Mouse (Mus musculus) stomach, postnatal 0 days (tissue): Measurements from ENCODE around the gene Selenos. TPM values are rescaled to one million over a fixed set of nuclear protein-coding genes. Genes with fewer than 3 reads are reported as not detected.

ENCODE experiments used
- ATAC-seq: fragments of 200-750 bp; cut with Nextera tagmentation; 2 replicates; pipeline ENCODE4 v1.8.0; 2017; ENCODE audit not compliant: low FRiP score, low TSS enrichment
- DNase-seq: peaks from one replicate; pipeline ENCODE4 v3.0.0-alpha.2; 2016; ENCODE audit warnings: low spot score
- H3K27ac ChIP-seq: fragments of 300-500 bp; sonication (generic); replicated peaks from 2 replicates; pipeline ENCODE4 v1.5.1; 2014; ENCODE audit warnings: mild to moderate bottlenecking, control low read depth
- H3K27me3 ChIP-seq: fragments of 300-500 bp; sonication (generic); 2 replicates; pipeline ENCODE4 v1.6.1; 2014; ENCODE audit warnings: low read length; ENCODE audit not compliant: control insufficient read depth, insufficient read depth
- H3K36me3 ChIP-seq: fragments of 300-500 bp; sonication (generic); 2 replicates; pipeline ENCODE4 v1.6.1; 2014; ENCODE audit warnings: low read length, mixed read lengths; ENCODE audit not compliant: control insufficient read depth, insufficient read depth
- H3K4me1 ChIP-seq: fragments of 300-500 bp; sonication (generic); replicated peaks from 2 replicates; pipeline ENCODE4 v1.6.1; 2014; ENCODE audit warnings: antibody characterized with exemption; ENCODE audit not compliant: control insufficient read depth, insufficient read depth
- H3K4me2 ChIP-seq: fragments of 300-500 bp; sonication (generic); replicated peaks from 2 replicates; pipeline ENCODE4 v1.6.1; 2014; ENCODE audit warnings: low read depth, mild to moderate bottlenecking, control low read depth, moderate library complexity
- H3K4me3 ChIP-seq: fragments of 300-500 bp; sonication (generic); 2 replicates; pipeline ENCODE4 v1.5.1; 2014; ENCODE audit warnings: low read depth, low read length, control low read depth
- H3K9ac ChIP-seq: fragments of 300-500 bp; sonication (generic); 2 replicates; pipeline ENCODE4 v1.6.1; 2014; ENCODE audit warnings: mild to moderate bottlenecking, low read length, control low read depth, mixed read lengths
- H3K9me3 ChIP-seq: fragments of 300-500 bp; sonication (generic); 2 replicates; pipeline ENCODE4 v1.6.1; 2016; ENCODE audit warnings: low read length; ENCODE audit not compliant: control insufficient read depth
- CTCF ChIP-seq: IDR thresholded peaks from 2 replicates; pipeline ENCODE4 v1.5.1; 2016; ENCODE audit warnings: antibody characterized with exemption, low read depth, mild to moderate bottlenecking, moderate library complexity
- EP300 ChIP-seq: optimal IDR thresholded peaks from 2 replicates; pipeline ENCODE3; 2016; ENCODE audit warnings: antibody characterized with exemption
- WGBS: fragments of 180-500 bp; shearing (Covaris S2); extraction: QIAGEN DNeasy Blood & Tissue Kit; methylation state at CpG from one replicate; pipeline ENCODE4 v1.1.7; 2014; 5-methylcytosine and 5-hydroxymethylcytosine counted together
- polyA plus RNA-seq: library from polyadenylated mRNA; unstranded; fragments of >200 nt; fragmentation: Nextera tagmentation; extraction: Ambion mirVana; gene quantifications from 2 replicates; pipeline ENCODE4 v1.2.1, GENCODE M21; 2015

The Selenos gene
- 143 TPM in 2 replicates for polyA plus RNA-seq

DNA sequence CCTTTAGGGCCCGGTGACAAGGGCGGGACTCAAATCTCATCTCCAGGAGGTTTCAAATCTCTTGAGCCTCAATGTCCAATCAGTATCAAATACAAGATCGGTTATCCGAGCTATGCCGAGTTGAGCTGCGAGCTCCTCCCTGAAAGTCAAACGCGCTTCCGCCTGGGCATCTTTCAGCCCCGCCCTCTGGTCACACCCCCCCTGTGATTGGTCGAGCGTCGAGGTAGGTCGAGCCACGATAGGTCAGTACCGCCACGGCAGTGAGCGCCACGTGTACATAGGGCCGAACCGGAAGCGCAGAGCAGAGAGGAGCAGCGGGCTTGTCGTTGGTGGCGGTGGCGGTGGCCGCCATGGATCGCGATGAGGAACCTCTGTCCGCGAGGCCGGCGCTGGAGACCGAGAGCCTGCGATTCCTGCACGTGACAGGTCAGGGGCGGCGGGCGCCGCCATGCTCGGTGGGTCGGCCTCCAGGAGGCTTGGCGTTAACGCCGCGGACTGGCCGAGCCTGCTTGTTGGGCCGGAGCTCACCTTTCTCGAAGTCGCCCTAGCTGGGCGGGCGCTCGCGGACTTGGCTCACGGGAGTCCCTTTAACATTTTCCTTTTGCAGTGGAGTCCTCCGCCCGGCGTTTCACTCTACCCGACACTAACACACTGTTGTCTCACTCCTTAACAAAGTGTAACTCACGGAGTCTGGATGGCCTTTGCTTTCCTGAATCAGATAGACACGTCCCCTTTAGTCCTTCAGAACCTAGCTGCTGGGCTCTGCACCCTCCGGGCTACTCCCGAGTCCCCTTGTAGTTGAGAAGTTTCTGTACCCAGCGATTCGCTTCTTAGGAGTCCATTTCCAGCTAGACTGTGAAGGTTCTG is at the start of gene Selenos:
Gene Selenos, plus strand, starts transcription at position 286 of the 867 bp plus-strand sequence.
- Histone ChIP-seq H3K9me3 (no peaks in the 10 kb centered on the region), H3K27me3 (no peaks in the 10 kb centered on the region), H3K9ac (peak within 1 kb of the TSS; percentile 88), H3K27ac (peak within 1 kb of the TSS; percentile 90), H3K4me2 (peak within 1 kb of the TSS; percentile 87), H3K4me3 (peak within 1 kb of the TSS; percentile 86), H3K36me3 (peaks cover 16% of the 10 kb centered on the region), H3K4me1 (peaks cover 3% of the 10 kb centered on the region; the same call in 1 of the 2 replicates)
- TF ChIP-seq EP300: no peak
- no peak for TF ChIP-seq CTCF
- DNase-seq (peak; percentile 97), ATAC-seq (peak; percentile 100)
- under 1% methylated on average over 61 of the region's 65 CpGs for WGBS

DNA sequence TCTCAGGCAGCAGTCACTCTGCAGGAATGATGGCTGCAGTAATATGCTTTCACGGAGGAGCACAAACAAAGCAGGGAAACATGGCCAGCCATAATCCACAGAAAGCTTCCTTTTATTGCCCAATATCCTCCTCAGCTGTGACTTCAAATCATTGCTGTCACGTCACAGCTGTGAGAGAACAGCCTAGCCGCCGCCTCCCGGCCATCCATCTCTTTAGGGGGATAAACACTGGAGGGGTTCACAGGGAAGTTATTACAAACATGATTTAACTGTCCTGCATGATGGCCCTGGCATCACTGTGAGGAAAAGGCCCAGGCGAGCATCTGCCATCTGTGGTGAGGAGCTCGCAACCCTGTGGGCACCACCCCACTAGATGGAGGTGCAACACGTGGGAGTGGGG is 42.6 kb upstream of the Selenos start:
- no peak overlapping the region for H3K9ac ChIP-seq
- H3K9me3 ChIP-seq: no peaks in the 10 kb centered on the region
- no peak for DNase-seq
- WGBS: 37% methylated on average over 8 of the region's 8 CpGs
- no peaks in the 10 kb centered on the region for H3K27me3 ChIP-seq
- H3K4me1 ChIP-seq: no peaks in the 10 kb centered on the region
- ATAC-seq: peak; percentile 42; the same call in 1 of the 2 replicates
- no peak overlapping the region for H3K4me3 ChIP-seq
- no peaks in the 10 kb centered on the region for H3K36me3 ChIP-seq
- H3K27ac ChIP-seq: no peak overlapping the region
- no peak overlapping the region for H3K4me2 ChIP-seq
- TF ChIP-seq EP300 (no peak), CTCF (no peak)

- Histone ChIP-seq H3K27me3 (no peaks in the 10 kb centered on the region), H3K4me2 (no peak overlapping the region), H3K27ac (no peak overlapping the region), H3K4me3 (no peak overlapping the region), H3K36me3 (no peaks in the 10 kb centered on the region), H3K9ac (no peak overlapping the region), H3K9me3 (no peaks in the 10 kb centered on the region), H3K4me1 (no peaks in the 10 kb centered on the region)
- TF ChIP-seq EP300 (no peak), CTCF (no peak)
- WGBS: 79% methylated on average over 3 of the region's 3 CpGs
- no peak for ATAC-seq
- no peak for DNase-seq
Observed at GRCm38 (mm10) chr7:66038261-66038660, 41.2 kb upstream of the Selenos start.

- Histone ChIP-seq H3K4me3 (no peak overlapping the region), H3K27me3 (no peaks in the 10 kb centered on the region), H3K4me1 (no peaks in the 10 kb centered on the region), H3K36me3 (no peaks in the 10 kb centered on the region), H3K9me3 (no peaks in the 10 kb centered on the region), H3K9ac (no peak overlapping the region), H3K4me2 (no peak overlapping the region), H3K27ac (no peak overlapping the region)
- ATAC-seq (no peak), DNase-seq (no peak)
- WGBS: 79% methylated on average over 11 of the region's 11 CpGs
- TF ChIP-seq CTCF (no peak), EP300 (no peak)
Observed at GRCm38 (mm10) chr7:66038730-66039129, 40.7 kb upstream of the Selenos start.

GRCm38 (mm10) chr7:66040026-66040814 is 39.2 kb upstream of the Selenos start:
- Histone ChIP-seq H3K36me3 (no peaks in the 10 kb centered on the region), H3K4me1 (no peaks in the 10 kb centered on the region), H3K4me3 (no peak overlapping the region), H3K27me3 (no peaks in the 10 kb centered on the region), H3K27ac (no peak overlapping the region), H3K9ac (no peak overlapping the region), H3K4me2 (no peak overlapping the region), H3K9me3 (no peaks in the 10 kb centered on the region)
- ATAC-seq (no peak), DNase-seq (no peak)
- TF ChIP-seq EP300 (no peak), CTCF (no peak)
- WGBS: 80% methylated on average over 18 of the region's 18 CpGs
